Mouse (Mus musculus) limb, embryonic 15.5 days (tissue): Measurements from ENCODE around the gene Exo5. TPM values are rescaled to one million over a fixed set of nuclear protein-coding genes. Genes with fewer than 3 reads are reported as not detected.

Experiments
- ATAC-seq: fragments of 200-750 bp; cut with Nextera tagmentation; 2 replicates; pipeline ENCODE4 v1.8.0; 2017; ENCODE audit warnings: low read depth, moderate TSS enrichment; ENCODE audit not compliant: insufficient number of reproducible peaks, low FRiP score, low TSS enrichment
- H3K27ac ChIP-seq: fragments of 300-500 bp; sonication (generic); 2 replicates; pipeline ENCODE4 v1.5.1; 2015; ENCODE audit warnings: moderate library complexity, mild to moderate bottlenecking, inconsistent platforms
- H3K27me3 ChIP-seq: fragments of 300-500 bp; sonication (generic); 2 replicates; pipeline ENCODE4 v1.6.1; 2015; ENCODE audit warnings: inconsistent platforms
- H3K36me3 ChIP-seq: fragments of 300-500 bp; sonication (generic); 2 replicates; pipeline ENCODE4 v1.6.1; 2015; ENCODE audit warnings: inconsistent platforms
- H3K4me1 ChIP-seq: fragments of 300-500 bp; sonication (generic); 2 replicates; pipeline ENCODE4 v1.6.1; 2015; ENCODE audit warnings: inconsistent platforms
- H3K4me2 ChIP-seq: fragments of 300-500 bp; sonication (generic); 2 replicates; pipeline ENCODE4 v1.6.1; 2015; ENCODE audit warnings: mild to moderate bottlenecking, inconsistent platforms
- H3K4me3 ChIP-seq: fragments of 300-500 bp; sonication (generic); 2 replicates; pipeline ENCODE4 v1.5.1; 2015; ENCODE audit warnings: mild to moderate bottlenecking, inconsistent platforms
- H3K9ac ChIP-seq: fragments of 300-500 bp; sonication (generic); 2 replicates; pipeline ENCODE4 v1.6.1; 2015; ENCODE audit warnings: inconsistent platforms
- H3K9me3 ChIP-seq: fragments of 300-500 bp; sonication (generic); 2 replicates; pipeline ENCODE4 v1.6.1; 2016; ENCODE audit warnings: inconsistent platforms
- WGBS: fragments of 180-500 bp; shearing (Covaris S2); methylation state at CpG from one replicate; pipeline ENCODE4 v1.1.7; 2015; 5-methylcytosine and 5-hydroxymethylcytosine counted together
- polyA plus RNA-seq: library from polyadenylated mRNA; unstranded; fragments of >200 nt; fragmentation: Nextera tagmentation; extraction: Ambion mirVana; gene quantifications from 2 replicates; pipeline ENCODE4 v1.2.1, GENCODE M21; 2015

Gene Exo5
- polyA plus RNA-seq, 1 experiment from 2014 or later, result 26.8 TPM

DNA sequence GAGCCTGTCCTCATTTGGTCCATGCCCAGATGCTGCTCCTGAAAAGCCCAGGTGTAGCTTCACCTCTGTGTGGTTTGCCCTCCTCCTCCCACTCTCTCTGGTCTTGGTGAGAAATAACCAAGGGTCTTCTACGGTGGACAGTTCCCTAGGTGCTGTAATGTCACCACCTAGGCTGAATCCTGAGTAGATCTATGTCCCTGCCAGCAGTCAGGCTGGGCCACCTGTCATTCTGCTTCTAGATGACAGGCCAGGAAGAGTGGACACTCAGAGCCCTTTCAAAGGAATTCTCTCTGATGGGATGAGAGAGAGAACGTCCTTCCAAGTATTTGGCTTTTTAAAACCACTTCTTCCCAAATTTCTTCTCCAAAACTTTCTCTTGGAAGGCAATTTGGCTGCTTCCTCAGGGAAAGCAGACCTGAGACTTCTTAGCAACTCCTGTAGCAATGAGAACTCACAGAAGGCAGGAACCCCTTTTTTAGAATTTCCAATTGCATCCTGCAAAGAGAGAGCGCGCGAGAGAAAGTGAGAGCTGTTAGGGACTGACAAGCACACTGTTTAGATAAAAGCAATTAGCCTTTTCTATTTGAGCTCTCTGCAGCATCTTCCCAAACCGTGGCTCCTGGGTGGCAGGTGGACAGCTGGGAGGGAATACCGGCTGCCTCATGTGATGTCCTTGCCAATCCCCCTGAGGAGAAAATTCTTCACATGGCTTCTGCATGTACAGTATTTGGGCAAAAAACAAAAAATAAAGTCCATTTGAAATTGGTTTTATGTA, 28.8 kb downstream of the Exo5 start:
- no peak overlapping the region for H3K9ac ChIP-seq
- no peak for ATAC-seq
- no peak overlapping the region for H3K27ac ChIP-seq
- WGBS, result 71% methylated on average over 7 of the region's 7 CpGs
- no peaks in the 10 kb centered on the region; the same call in 1 of the 2 replicates for H3K4me1 ChIP-seq
- H3K4me3 ChIP-seq, result no peak overlapping the region
- H3K9me3 ChIP-seq, result no peaks in the 10 kb centered on the region
- H3K4me2 ChIP-seq, result no peak overlapping the region
- no peaks in the 10 kb centered on the region for H3K36me3 ChIP-seq
- no peaks in the 10 kb centered on the region for H3K27me3 ChIP-seq

DNA sequence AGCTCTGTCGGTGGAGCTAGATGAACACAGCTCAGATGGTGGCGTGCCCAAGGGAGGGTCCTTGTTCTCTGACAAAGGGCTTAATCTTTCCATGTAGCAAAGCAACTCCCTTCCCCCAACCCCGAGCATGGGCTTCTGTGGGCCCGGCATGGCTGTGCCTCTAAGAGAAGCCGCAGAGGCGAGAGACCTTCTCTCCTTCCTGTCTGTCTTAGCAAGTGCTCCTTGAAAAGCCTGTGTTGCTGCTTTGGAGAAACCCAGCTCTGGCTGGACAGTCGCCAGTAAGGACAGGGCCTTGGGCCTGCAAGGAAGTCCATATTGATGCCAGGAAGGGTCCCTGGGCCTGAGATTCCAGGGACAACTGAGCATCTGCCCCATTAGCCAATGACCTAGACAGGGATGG, 29.6 kb downstream of the Exo5 start:
- no peaks in the 10 kb centered on the region for H3K27me3 ChIP-seq
- no peak for ATAC-seq
- WGBS, result 82% methylated on average over 7 of the region's 7 CpGs

DNA sequence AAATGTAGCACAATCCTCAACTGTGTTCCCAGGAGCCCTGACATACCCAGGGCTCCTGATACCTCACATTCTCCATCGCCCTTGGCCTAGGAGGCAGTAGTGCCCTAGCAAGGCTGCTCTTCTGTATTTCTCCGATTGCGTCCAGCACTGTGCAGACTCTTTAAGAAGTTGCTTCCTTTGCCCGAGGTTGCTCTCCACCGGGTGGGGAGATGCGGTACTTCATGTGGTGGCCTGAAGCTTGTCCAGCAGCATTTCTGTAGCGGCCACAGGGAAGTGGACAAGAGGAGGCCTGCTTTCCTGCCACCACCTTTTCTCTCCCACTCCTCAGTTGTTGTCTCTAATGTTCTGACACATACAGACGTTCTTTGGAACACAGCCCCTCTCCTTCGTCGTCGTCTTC, 30.2 kb downstream of the Exo5 start:
- Histone ChIP-seq H3K9ac (no peak overlapping the region), H3K27me3 (no peaks in the 10 kb centered on the region), H3K27ac (no peak overlapping the region), H3K36me3 (no peaks in the 10 kb centered on the region), H3K4me1 (no peaks in the 10 kb centered on the region; the same call in 1 of the 2 replicates), H3K4me3 (no peak overlapping the region), H3K9me3 (no peaks in the 10 kb centered on the region), H3K4me2 (no peak overlapping the region)
- no peak for ATAC-seq
- WGBS, result 73% methylated on average over 11 of the region's 11 CpGs

More for the DNA sequence above, 29.6 kb downstream of the Exo5 start:
- Histone ChIP-seq H3K9ac (no peak overlapping the region), H3K4me2 (no peak overlapping the region), H3K9me3 (no peaks in the 10 kb centered on the region), H3K36me3 (no peaks in the 10 kb centered on the region), H3K27ac (no peak overlapping the region), H3K4me1 (no peaks in the 10 kb centered on the region; the same call in 1 of the 2 replicates), H3K4me3 (no peak overlapping the region)

- Histone ChIP-seq H3K4me3 (no peak overlapping the region), H3K9me3 (no peaks in the 10 kb centered on the region), H3K27ac (no peak overlapping the region), H3K4me2 (no peak overlapping the region), H3K36me3 (no peaks in the 10 kb centered on the region), H3K9ac (no peak overlapping the region), H3K4me1 (no peaks in the 10 kb centered on the region; the same call in 1 of the 2 replicates), H3K27me3 (no peaks in the 10 kb centered on the region)
- no peak for ATAC-seq
- WGBS, result 59% methylated on average over 11 of the region's 11 CpGs
Observed at GRCm38 (mm10) chr4:120893656-120894401, 31.0 kb downstream of the Exo5 start.

- 32% methylated on average over 1 of the region's 1 CpGs for WGBS
- peak overlapping the region; percentile 17; the same call in 1 of the 2 replicates for H3K9ac ChIP-seq
- H3K27ac ChIP-seq, result no peak overlapping the region
- H3K4me2 ChIP-seq, result no peak overlapping the region
- H3K4me3 ChIP-seq, result no peak overlapping the region
- H3K4me1 ChIP-seq, result no peaks in the 10 kb centered on the region; the same call in 1 of the 2 replicates
- no peaks in the 10 kb centered on the region for H3K9me3 ChIP-seq
- H3K27me3 ChIP-seq, result no peaks in the 10 kb centered on the region
- ATAC-seq, result no peak
- no peaks in the 10 kb centered on the region for H3K36me3 ChIP-seq
Observed at GRCm38 (mm10) chr4:120892516-120892915, 32.3 kb downstream of the Exo5 start.

- H3K4me1 ChIP-seq, result no peaks in the 10 kb centered on the region; the same call in 1 of the 2 replicates
- no peaks in the 10 kb centered on the region for H3K36me3 ChIP-seq
- no peaks in the 10 kb centered on the region for H3K9me3 ChIP-seq
- no peak overlapping the region for H3K4me2 ChIP-seq
- H3K4me3 ChIP-seq, result no peak overlapping the region
- no peak overlapping the region; the same call in 1 of the 2 replicates for H3K9ac ChIP-seq
- ATAC-seq, result no peak
- H3K27me3 ChIP-seq, result no peaks in the 10 kb centered on the region
- H3K27ac ChIP-seq, result no peak overlapping the region
Observed at GRCm38 (mm10) chr4:120891960-120892359, 32.9 kb downstream of the Exo5 start.

GRCm38 (mm10) chr4:120890754-120891440, 33.9 kb downstream of the Exo5 start:
- Histone ChIP-seq H3K4me1 (no peaks in the 10 kb centered on the region; the same call in 1 of the 2 replicates), H3K27ac (no peak overlapping the region), H3K27me3 (no peaks in the 10 kb centered on the region), H3K4me3 (no peak overlapping the region), H3K9me3 (no peaks in the 10 kb centered on the region), H3K36me3 (no peaks in the 10 kb centered on the region), H3K9ac (no peak overlapping the region), H3K4me2 (no peak overlapping the region)
- ATAC-seq, result no peak
- WGBS, result 49% methylated on average over 11 of the region's 11 CpGs

- Histone ChIP-seq H3K4me3 (no peak overlapping the region), H3K27me3 (no peaks in the 10 kb centered on the region), H3K27ac (no peak overlapping the region), H3K4me2 (no peak overlapping the region), H3K9ac (no peak overlapping the region), H3K4me1 (no peaks in the 10 kb centered on the region; the same call in 1 of the 2 replicates), H3K36me3 (no peaks in the 10 kb centered on the region), H3K9me3 (no peaks in the 10 kb centered on the region)
- ATAC-seq, result no peak
- 62% methylated on average over 8 of the region's 8 CpGs for WGBS
Observed at GRCm38 (mm10) chr4:120888884-120889283, 35.9 kb downstream of the Exo5 start.

GRCm38 (mm10) chr4:120887381-120888112, 37.3 kb downstream of the Exo5 start:
- WGBS, result 18% methylated on average over 8 of the region's 8 CpGs

GRCm38 (mm10) chr4:120886811-120887210, 38.0 kb downstream of the Exo5 start:
- Histone ChIP-seq H3K9ac (no peak overlapping the region), H3K27ac (no peak overlapping the region), H3K4me1 (peaks cover 3% of the 10 kb centered on the region; the same call in 1 of the 2 replicates), H3K9me3 (no peaks in the 10 kb centered on the region), H3K4me3 (no peak overlapping the region), H3K4me2 (no peak overlapping the region), H3K36me3 (no peaks in the 10 kb centered on the region), H3K27me3 (no peaks in the 10 kb centered on the region)
- no peak for ATAC-seq
- 73% methylated on average over 5 of the region's 5 CpGs for WGBS

More at GRCm38 (mm10) chr4:120887381-120888112, 37.3 kb downstream of the Exo5 start:
- Histone ChIP-seq H3K4me1 (no peaks in the 10 kb centered on the region; the same call in 1 of the 2 replicates), H3K36me3 (no peaks in the 10 kb centered on the region), H3K4me2 (no peak overlapping the region), H3K9ac (no peak overlapping the region), H3K27ac (no peak overlapping the region), H3K9me3 (no peaks in the 10 kb centered on the region), H3K4me3 (no peak overlapping the region), H3K27me3 (no peaks in the 10 kb centered on the region)
- ATAC-seq, result no peak

DNA sequence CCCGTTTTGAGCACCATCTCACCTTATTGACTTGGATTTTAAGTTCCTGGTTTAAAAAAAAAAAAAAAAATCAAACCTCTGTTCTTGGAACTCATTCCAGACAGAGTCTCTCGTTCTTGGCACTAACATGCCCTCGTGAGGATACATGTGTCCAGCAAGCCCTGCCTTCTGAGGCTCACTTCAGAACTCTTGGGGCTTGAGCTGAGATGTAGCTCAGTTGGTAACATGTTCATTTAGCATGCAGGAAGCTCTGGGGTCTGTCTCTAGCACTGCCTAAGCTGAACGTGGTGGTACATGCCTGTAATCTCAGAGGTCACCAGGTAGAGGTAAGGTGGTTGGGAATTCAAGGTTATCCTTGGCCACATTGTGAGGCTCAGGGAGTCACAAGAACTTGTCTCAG, 38.7 kb downstream of the Exo5 start:
- Histone ChIP-seq H3K9me3 (no peaks in the 10 kb centered on the region), H3K4me2 (no peak overlapping the region), H3K4me3 (no peak overlapping the region), H3K36me3 (no peaks in the 10 kb centered on the region), H3K27ac (no peak overlapping the region), H3K4me1 (peaks cover 3% of the 10 kb centered on the region; the same call in 1 of the 2 replicates), H3K27me3 (no peaks in the 10 kb centered on the region), H3K9ac (no peak overlapping the region)
- no peak for ATAC-seq
- WGBS, result 24% methylated on average over 4 of the region's 4 CpGs
